Mouse (Mus musculus): ENCODE measurements around the gene Oxld1.

DNA sequence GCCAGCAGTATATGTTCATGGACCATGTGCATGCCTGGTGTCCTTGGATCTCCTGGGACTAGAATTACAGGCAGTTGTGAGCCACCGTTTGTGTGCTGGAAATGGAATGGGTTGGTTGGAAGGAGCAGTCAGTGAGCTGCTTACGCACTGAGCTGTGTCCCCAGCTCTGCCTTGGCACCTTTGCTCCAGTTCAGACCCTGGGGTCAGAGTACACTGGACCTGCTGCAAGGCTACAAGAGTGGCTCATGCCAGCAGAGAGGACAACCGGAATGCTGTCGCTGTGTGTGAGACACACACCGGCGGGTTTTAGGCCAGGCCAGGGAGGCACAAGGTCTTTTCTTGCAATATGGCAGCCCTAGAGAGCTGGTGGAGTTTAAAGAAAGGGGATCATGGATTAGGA lies 14.2 kb upstream of the Oxld1 start:
- TF ChIP-seq CTCF (conservative IDR thresholded peaks at IDR 0.05; ENCODE audit: insufficient read depth, insufficient read length, low read depth, low read length), result no peak
- TF ChIP-seq POLR2A (IDR thresholded peaks at IDR 0.05; ENCODE audit: low read depth, low read length), result no peak

Data from kidney, adult 2 months (tissue).